Mouse (Mus musculus): Measurements from ENCODE around the gene Nox4. TPM values are rescaled to one million over a fixed set of nuclear protein-coding genes. Genes with fewer than 3 reads are reported as not detected.

Nox4 gene
- polyA plus RNA-seq (2014; fragmentation: Illumina TruSeq; extraction: RNeasy Lipid Tissue Mini Kit (QIAGEN cat#74804); ENCODE audit: low read depth, low replicate concordance): 1.2 TPM

DNA sequence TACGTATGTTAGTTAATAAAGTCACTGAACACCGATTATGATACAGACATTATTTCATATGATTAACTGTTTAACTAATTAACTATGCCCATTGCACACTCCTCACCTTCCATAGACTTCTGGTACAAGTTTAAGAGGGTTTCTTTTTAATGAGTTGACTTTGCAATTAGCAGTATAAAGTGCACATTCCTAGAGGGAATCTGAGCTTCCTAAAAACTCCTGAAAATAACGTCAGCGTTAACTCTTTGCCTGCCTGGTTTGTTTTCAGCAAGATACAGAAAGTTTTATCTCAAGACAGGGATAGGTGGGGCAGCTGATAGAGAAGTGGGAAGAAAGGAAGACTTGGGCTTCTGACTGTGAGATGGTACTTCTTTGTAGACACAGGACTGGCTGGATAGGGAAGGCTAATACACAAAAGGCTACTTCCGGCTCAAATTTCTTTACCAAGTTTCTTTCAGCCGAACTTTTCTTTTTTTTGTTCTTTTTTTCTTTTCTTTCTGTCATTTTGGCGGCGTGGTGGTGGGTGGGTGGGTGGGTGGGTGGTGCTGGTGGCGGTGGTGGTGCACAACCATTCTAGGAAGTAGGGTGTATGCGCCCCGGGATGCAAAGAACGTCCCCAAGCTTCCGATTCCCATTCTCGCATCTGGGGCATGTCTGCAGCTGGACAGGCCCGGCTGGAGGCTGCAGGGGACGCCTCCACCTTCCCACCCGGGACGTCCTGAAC, at the start of gene Nox4:
Gene Nox4, plus strand, starts transcription at position 241 of the 724 bp plus-strand sequence.

Other genes starting within 250 kb of the Nox4 start
- not detected for gene Vmn2r79, start 250.0 kb upstream of the Nox4 start, polyA plus RNA-seq (2014; fragmentation: Illumina TruSeq; extraction: RNeasy Lipid Tissue Mini Kit (QIAGEN cat#74804); ENCODE audit: low read depth, low replicate concordance)
- not detected for gene Tyr, start 247.4 kb downstream of the Nox4 start, polyA plus RNA-seq (2014; fragmentation: Illumina TruSeq; extraction: RNeasy Lipid Tissue Mini Kit (QIAGEN cat#74804); ENCODE audit: low read depth, low replicate concordance)

Data from adipose tissue, adult 10 weeks (tissue).